Mouse (Mus musculus) adrenal gland, postnatal 36 days (tissue): Measurements from ENCODE around the gene Phf21a. TPM values are rescaled to one million over a fixed set of nuclear protein-coding genes. Genes with fewer than 3 reads are reported as not detected.

Source experiments
- DNase-seq, 2 experiments: peaks; one replicate each; pipeline ENCODE4 v3.0.0; 2021; ENCODE audit warnings: mixed read lengths in 1 of 2
- total RNA-seq, 2 experiments: library from RNA; stranded (reverse); gene quantifications; 2 replicates each; pipeline ENCODE4 v1.2.3; 2021

Gene Phf21a
- total RNA-seq, 2 experiments from 2014 or later: 60.6 to 74.1 TPM

DNA sequence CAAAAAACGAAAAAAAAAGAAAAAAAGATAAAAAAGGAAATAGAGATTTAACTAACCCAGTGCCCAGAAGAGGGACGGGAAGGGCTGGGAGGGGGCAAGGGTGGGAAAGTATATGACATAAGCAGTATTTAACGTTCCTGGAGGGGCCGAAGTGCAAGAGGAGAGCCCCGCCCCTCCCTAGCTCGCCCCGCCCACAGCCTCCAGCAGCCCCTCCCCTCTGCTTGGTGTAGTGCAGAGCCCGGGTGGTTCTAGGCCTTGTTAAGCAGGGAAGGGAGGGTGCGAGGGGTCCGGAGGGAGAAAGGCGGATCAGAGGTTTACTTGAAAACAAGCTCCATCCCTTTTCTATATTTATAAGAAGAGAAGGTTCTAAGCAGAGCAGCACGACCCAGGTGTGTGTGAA lies 268.0 kb downstream of the Phf21a start:
- peak in 1 of 2 experiments; percentile 45 for DNase-seq

DNA sequence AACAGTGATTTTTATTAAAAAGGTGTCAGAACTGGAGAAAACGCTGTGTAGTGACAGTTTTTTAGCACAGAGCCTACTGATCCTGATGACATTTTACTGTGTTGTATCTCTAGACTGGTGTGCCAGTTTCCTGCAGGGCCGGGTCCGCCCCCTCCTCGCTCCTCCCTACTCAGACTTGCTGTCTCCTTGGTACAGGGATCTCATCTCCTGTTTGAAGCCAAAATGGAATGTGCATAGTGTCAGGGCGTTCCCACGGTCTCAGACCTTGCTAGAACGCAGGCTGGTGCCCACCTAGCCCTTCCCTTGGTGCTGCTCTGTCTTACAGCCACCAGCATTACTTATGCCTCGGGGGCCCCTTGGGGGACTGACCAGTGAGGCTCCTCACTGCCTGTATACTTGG lies 268.9 kb downstream of the Phf21a start:
- peak; percentile 34 to 46 for DNase-seq

DNA sequence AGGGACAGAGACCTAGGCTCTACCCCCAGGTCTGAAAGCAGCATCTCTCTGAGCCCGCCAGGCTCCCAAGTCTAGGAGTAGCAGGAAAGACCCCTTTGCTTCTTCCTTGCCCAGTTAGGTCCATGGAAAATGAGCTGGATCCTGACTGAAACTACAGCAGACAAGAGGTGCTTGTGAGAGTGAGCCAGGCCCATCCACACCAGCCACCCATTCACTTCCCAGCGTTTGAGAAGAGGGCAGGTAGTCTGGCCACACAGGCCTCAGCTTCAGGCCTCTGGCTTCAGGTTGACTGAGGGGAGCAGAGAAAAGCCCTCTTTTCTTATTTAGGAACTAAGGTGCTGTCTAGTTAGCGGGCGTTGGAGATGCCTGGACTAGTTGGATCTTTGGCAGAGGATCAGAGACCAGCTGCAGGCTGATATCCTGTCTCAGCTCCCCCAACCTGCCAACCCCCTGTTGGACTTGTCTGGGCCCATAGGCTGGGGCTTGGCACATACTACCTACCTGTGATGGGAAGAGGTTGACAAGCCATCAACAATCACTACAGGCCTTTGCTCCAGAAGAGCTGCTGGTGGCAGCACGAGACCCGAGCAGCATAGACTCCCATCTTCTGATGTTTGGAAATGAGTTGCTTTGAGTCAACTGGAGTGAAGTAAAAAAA lies 269.8 kb downstream of the Phf21a start:
- no peak for DNase-seq

DNA sequence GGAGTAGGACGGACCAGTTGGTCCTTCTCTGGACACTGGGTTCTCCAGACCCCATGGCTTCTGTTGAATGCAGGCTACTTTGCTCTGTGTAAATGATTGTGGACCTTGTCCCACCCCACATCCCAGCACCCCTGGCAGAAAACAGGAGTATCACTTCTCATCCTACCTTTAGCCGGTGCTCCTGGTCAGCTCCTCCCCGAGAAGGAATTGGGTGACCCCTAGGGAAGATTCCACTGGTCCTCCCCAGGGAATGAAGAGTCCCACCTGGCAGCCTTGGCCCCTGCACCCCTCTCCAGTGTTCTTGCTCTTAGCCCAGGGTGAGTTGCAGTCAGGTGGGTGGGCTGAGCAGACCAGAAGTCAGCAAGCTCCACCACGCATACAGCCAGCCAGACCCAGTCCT lies 271.2 kb downstream of the Phf21a start:
- DNase-seq: peak in 1 of 2 experiments; percentile 0

DNA sequence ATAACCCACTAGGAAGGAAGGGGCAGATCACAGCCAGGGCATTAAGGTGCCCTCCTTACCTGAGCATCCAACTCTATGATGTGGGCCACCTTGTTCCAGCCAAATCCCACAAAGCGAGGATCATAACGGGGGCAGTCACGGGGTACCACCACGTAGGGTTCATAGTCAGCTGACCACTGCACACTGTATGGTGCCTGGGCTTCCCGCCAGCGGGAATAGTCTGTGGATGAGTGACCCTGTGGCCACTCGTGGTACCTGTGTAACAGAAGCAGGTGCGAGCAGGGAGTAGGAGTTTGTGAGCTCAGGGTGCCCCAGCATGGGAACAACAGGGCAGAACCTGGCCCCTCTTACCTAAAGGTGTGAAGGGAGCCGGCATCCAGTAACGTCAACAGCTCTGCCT lies 272.7 kb downstream of the Phf21a start:
- DNase-seq: no peak

DNA sequence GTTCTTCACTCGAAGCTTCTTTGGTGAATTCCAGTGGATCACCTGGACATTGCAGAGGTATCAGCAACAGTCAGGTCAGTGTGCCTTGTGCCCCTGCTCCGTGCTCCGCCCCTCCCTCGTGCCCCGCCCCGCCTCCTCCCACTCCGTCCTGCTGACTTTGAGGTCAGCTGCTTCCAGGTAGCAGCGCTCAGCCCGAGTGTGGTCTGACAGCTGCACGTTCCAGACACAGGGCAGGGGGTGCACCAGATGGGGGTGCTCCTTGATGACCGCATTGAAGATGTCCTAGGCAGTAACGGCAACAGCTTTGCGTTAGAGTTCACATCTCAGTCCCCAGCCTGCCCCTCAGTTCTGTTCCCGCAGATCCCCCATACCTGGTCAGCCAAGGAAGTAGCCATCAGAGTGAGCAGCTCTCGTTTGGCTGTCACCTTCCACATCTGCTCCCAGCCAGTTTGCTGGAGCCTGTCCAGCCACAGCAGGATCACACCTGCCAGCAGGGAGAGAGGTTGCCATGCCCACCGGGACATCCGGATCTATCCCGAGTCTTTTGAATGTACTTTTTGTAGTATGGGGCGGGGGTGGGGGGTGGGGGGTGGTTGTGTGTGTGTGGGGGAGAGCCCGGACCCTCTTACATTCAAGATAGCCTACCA lies 274.6 kb downstream of the Phf21a start:
- no peak for DNase-seq

DNA sequence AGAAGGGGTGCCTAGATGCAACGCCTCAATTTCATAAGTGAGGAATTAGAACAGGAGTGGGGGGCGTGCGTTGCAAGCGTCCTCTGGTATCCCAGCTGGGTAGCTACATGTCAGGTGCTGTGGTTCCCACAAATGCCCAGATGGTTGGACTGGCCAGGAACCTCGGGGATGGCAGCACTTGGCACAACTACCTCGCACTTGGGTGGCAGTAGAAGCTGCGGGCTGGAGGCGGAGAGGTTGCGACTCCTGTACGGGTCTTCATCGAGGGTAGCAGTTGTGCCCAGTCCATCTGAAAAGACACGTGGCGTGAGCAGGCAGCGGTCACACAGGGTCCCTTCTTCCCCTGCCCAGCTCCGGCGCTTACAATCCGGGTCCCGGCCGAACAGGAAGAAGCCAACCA lies 277.5 kb downstream of the Phf21a start:
- DNase-seq: no peak

DNA sequence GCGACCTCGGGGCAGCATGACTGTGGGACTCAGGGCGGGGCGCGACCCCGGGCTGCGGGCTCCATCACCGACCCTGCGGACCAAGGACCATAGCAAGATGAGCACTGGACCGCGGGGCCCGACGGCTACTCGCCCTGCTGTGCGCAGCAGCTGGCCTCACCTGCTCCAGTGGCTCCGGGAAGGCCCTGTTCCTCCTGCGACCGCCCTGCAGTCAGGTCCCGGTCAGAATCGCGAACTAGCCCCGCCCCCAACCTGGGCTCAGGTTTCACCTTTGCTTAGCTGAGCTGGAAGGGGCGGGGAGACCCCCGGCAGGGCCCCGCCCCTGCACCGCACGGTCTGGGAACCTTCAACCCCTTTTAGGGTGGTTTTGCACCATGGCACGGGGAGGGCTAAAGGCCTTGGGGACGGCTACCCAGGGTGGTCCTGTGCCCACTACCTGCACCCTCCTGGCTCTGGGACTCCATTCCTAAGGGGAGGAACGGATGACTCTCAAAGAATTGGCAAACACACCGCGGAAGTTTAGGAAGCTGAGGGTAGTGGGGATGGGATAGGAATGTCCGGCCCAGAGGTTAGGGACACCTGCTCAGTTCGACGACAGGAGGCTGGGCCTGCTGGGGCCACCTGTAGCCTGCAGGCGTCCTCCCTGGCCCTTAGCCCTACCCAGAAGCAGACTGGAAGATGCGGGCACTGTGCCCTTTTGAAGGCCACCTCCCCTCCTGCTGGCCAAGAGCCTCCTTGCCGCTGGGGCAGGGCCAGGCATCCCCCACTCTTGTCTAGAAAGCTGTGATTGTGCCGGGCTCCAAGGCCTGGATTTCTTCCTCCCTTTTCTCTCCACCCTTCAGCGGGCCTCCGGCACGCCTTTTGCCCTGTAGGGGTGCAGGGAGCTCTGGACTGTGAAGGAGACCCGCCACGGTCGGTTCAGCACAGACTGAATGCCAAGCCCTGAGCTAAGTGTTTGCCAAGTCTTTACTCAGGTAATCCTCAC lies 278.2 kb downstream of the Phf21a start:
- DNase-seq: peak in 1 of 2 experiments; percentile 48

DNA sequence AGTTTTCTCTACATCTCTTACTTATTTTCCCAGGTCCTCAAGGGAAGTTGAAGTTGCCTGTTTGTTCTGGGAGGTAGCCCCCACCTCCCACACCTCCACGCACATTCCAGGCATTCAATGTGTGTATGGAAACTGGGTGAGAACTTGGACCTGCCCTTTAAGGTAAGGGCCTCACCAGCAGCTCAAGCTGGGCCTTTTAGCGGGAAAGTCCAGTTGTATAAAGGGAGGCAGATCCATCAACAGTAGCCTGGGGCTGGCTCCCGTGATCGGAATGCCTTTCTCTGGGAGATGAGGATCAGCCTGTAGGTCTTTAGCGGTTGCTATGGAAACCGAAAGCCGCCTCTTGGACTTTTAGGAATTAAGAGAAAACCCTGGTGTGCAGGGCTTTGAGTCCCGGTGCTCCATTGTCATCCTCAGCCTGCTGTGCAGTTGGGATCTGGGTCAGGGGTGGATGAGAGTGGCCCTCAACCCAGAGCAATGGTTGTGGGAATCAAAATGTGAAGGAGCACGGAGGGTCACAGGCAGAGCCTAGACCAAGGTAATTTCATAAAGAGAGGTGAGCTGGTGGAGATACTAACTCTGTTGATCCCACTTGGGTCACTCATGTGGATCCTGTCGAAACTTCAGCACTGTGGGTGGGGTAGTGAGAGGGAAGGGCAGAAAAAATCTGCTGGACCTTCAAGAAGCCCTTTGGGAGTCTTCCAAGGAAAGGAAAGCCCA lies 279.2 kb downstream of the Phf21a start:
- no peak for DNase-seq

DNA sequence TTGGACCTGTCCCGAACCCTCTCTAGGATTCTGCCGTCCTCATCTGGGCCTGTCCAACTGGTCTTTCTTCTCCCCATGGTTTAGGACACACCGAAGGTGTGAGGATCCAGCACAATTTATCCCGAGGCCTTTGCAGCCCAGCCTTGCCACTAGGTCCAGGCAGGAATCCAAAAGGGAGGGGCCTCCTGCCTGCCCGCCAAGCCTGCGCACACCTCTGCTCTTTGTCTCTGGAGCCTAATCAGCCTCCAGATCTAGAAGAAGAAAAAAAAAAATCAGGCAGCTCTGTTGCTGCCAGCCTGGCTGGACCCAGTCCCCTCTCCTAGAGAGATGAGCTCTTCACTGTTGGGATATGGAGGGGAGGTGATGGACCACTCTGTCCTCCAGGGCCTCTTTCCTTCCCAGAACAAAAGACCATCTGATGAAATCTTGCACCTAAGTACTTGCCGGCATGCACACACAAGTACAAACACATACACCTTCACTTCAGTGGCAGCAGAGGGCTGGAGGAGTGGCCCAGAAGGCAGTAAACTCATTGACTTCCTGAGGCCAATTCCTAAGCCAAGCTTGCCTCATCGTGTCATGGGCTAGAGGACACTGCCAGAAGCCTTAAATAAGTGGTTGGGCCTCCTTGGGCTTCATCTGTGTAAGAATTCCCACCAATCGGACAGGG lies 280.0 kb downstream of the Phf21a start:
- DNase-seq: peak; percentile 76

DNA sequence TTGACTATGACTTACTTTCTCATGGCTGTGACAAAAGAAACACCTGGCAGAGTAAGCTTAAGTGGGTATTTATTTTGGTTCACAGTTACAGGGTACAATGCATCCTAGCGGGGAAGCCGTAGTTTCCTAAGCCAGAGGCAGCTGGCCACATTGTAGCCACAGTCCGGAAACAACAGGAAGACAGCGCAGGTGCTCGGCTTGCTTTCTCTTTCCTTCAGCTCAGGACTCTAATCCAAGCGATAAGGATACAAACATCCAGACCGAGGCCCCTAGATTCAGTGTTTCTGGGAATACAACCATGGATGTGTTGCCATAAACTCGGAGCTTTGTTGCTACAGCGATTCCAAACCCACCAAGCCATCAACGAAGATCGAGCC lies 280.5 kb downstream of the Phf21a start:
- DNase-seq: no peak

DNA sequence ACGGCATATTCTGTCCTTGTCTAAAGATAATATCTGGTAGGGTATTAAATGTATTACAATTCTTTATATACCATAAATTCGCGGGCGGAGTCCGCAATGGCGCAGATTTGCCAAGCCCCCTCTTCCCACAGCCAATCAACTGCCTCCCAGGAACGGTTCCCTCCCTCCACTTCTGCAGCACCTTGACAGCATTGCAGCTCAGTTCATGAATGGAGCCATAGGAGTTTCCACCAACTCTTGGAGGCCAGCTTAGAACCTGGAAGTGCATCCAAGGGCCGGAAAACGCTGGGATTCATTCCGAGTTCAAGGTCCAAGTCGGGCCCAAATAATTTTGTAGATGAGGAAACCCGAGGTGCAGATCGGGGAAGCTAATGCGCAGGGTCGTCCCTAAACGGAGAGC lies 281.6 kb downstream of the Phf21a start, which contains the start of the genes Pex16 and Large2:
Gene Pex16, plus strand, starts transcription at position 163 of the 400 bp plus-strand sequence.
Gene Large2, minus strand, starts transcription at position 356 of the 400 bp plus-strand sequence.
- DNase-seq: peak; percentile 55 to 61

DNA sequence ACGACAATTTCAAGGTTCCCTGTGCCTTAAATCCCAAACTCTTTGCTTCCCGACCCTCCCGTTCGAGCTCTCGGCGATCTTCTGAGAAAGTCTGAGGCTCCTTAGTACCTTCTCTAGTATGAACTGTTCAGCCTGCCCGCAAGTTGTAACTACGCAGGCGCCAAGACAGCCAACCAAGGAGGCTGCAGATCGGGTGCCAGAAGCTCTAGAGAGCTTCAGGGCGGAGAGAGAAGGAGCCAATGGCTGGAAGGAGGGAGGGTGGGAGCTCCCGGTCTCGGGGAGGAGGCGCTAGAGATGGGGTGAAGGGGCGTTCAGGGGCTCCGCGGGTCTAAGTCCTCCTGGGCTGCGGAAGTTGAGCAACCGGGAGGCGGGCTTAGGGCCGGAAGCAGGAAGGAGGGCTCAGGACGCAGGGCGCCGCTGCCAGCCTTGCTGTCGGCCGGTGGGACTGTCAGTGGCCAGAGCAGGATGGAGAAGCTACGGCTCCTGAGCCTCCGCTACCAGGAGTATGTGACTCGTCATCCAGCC lies 282.2 kb downstream of the Phf21a start:
- peak; percentile 97 to 98 for DNase-seq

DNA sequence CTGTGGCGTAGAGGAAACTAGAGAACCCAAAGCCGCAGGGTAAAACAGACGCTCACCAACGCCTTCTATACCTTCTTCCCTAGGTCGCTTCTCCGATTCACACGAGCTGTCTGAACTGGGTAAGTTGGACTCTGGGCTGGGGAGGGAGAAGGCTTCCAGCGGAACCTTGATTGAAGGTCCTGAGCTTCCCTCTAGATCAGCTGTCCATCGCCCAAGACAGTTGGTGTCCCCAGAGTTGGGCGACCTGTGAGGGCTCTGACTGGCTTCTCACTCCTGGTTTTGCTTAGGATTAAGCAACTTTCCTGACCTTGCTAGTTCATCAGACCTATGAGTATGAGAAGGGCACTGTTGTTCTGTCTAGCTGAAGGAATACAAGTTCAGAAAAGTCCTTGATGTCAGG lies 282.9 kb downstream of the Phf21a start:
- no peak for DNase-seq

DNA sequence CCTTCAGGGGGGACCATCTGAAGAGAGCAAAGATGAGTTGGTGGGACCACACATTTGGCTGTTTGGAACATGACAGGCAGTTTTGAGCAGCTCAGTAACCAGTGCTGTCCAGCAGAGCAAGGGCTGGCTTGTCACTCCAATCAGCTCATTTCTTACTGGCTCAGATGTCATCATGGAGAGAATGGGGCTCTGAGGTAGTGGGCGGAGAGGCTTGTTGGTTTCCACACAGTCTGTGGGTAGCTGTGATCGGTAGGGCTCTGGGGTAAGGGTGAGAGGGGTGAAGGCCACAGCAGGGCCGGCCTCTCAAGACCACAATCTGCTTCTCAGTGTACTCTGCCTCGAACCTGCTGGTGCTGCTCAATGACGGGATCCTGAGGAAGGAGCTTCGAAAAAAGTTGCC lies 283.4 kb downstream of the Phf21a start:
- DNase-seq: no peak

DNA sequence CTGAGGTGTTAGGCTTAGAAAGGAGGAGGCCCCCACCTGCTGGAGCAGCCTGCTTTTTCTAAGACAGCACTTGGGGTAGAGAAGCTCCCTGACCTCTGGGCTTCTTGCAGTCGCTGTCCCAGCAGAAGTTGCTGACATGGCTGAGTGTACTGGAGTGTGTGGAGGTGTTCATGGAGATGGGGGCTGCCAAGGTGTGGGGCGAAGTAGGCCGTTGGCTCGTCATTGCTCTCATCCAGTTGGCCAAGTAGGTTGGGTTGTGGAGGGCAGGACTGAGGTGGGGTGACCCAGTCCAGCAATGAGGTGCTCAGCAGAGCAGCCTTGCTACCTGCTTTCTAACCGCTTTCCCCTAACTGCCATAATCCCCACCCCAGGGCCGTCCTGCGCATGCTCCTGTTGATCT lies 284.4 kb downstream of the Phf21a start:
- no peak for DNase-seq

DNA sequence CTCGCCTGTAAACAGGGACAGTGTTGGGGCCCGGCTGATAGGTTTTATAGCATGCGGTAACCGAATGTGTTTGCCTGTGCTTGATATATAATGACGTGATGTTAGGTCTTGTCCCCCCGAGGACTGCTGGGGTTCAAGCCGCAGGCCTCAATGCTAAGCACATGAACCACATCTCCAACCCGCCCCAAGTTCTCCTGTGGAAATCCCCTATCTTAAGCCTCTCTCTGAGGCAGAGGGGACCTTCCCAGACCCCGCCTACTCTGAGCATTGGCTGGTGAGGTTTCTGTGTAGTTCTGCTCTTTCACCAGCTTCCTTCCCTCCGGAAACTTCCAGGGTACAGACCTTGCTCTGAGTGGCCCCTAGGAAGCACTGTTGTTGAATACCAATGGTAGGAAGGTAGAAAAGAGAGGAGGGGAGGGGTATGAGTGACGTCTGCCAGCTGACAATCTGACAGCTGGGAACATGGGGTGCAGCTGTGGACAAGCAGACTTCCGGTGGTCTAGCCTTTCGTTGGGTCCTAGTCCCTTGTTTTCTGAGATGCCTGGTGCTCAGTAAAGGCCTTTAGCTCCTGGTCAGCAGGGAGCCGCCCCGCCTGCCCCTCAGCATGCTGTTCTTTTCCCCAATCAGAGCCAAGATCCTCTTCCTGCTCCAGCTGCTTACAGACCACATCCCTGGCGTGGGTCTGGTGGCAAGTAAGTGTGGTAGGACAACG lies 287.0 kb downstream of the Phf21a start:
- no peak for DNase-seq

DNA sequence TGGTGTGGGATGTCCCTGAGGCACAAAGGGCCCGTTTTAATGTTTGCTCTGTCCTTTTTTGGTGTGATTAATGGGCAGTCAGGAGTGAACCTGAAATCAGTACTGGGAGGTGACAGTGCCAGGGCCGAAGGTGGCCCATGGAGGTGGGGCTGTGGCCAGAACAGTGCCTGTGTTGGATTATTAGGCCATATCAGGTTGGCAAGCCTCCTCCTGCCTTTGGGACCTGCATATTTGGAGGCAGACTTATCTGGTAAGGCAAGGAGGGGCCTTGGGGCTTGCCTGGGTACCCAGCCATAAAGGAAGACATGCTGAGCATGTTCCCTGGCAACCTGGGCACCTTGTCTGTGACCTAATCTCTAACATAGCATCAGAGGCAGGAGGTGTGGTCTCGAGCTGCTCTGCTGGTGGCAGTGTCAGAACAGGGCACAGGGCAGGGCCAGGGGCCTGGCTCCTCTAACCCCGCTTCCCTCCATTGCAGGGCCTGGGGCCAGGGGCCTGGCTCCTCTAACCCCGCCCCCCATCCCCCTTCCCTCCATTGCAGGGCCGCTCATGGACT lies 287.7 kb downstream of the Phf21a start:
- DNase-seq: no peak

DNA sequence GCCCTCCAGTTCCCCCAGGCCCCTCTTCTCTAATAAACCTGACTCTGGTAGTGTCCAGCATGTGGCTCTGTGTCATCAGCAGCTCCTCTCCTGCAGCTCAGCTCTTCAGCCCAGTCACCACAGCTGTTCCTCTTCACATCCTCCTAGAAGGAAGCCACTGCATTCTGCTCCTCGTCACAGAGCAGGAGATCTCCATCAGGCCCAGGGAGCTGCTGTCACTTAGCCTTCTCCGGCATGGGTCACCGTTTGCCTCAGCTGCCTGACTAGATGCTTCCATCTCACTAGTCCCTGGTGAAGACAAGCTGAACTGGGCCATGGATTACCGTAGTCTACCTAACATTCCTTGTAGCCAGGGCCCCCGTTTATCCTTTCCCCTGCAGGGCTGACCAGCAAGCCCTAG lies 288.2 kb downstream of the Phf21a start:
- no peak for DNase-seq

DNA sequence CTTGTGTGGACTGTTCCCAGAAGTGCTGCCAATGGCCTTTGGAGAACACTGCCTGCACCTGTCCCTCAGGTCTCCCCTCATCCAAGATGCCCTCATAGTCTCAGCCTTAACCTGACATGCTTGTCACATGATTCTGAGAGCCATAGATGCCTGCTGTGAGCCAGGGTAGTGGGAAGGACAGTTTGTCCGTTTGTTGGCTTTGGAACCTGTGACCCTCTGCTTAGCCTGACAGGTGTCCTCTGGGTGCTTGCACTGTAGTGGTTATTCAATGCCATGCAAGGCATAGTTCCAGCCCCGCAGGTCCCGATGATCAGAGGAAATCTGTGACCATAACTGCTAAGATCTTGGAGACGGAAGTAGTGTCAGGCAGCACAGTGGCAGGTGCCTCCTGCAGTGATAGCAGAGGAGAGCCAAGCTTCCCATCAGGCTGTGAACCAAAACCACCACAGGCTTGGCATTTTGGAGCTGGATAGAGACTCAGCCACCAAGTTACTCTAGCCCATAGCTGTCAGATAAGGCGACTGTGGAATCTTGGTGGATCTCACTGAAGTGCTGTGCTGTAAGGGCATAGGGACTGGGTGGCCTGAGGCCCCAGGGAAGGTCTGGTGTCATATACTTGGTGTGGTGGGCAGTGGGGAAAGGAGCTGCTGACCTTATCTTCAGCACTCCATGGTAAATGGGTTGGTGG lies 289.1 kb downstream of the Phf21a start, which contains the start of gene 1700029I15Rik:
Gene 1700029I15Rik, plus strand, starts transcription at position 638 of the 688 bp plus-strand sequence.
- DNase-seq: no peak
